Mouse (Mus musculus) kidney, postnatal 4 days (tissue): ENCODE measurements around the gene Bcl2a1b.
A peak's percentile ranks its signal among the peaks of the same experiment; 100 is the strongest.
"Not testable (repeated sequence)": the region's sequence is repeated elsewhere in the genome, so short reads cannot be mapped to it uniquely, and the experiment has no call there.

Experiments
- DNase-seq, 2 experiments: peaks; one replicate each; pipeline ENCODE4 v3.0.0; 2021; ENCODE audit warnings: mixed read lengths in 2 of 2

The Bcl2a1b gene

GRCm38 (mm10) chr9:89198969-89199416 lies at the start of gene Bcl2a1b, which contains the start of gene Gm29094:
Gene Bcl2a1b, plus strand, starts transcription at chr9:89199209.
Gene Gm29094, plus strand, starts transcription at chr9:89199379.
- DNase-seq: not testable (repeated sequence)

GRCm38 (mm10) chr9:89172539-89172938 lies 26.5 kb upstream of the Bcl2a1b start:
- DNase-seq: not testable (repeated sequence)

- peak; percentile 82 to 84 for DNase-seq
Observed at GRCm38 (mm10) chr9:89178833-89179232, 20.2 kb upstream of the Bcl2a1b start.

- not testable (repeated sequence) for DNase-seq
Observed at GRCm38 (mm10) chr9:89179469-89179868, 19.5 kb upstream of the Bcl2a1b start.

- not testable (repeated sequence) for DNase-seq
Observed at GRCm38 (mm10) chr9:89187006-89187405, 12.0 kb upstream of the Bcl2a1b start.

- DNase-seq: not testable (repeated sequence)
Observed at GRCm38 (mm10) chr9:89195483-89195882, 3.5 kb upstream of the Bcl2a1b start.

GRCm38 (mm10) chr9:89197509-89197908 lies 1.5 kb upstream of the Bcl2a1b start:
- not testable (repeated sequence) for DNase-seq

GRCm38 (mm10) chr9:89198349-89198748 lies 660 bp upstream of the Bcl2a1b start:
- not testable (repeated sequence) for DNase-seq

GRCm38 (mm10) chr9:89202256-89202655 lies 3.2 kb downstream of the Bcl2a1b start:
- not testable (repeated sequence) for DNase-seq

- not testable (repeated sequence) for DNase-seq
Observed at GRCm38 (mm10) chr9:89208939-89209338, 9.9 kb downstream of the Bcl2a1b start.

- DNase-seq: peak in 1 of 2 experiments; percentile 17
Observed at GRCm38 (mm10) chr9:89210353-89211064, 11.5 kb downstream of the Bcl2a1b start, which contains the start of gene Mthfs. Gene Mthfs, plus strand, starts transcription at chr9:89210676.

- DNase-seq: peak; percentile 83 to 90
Observed at GRCm38 (mm10) chr9:89211065-89211858, 12.3 kb downstream of the Bcl2a1b start.

GRCm38 (mm10) chr9:89212428-89212827 lies 13.4 kb downstream of the Bcl2a1b start:
- peak; percentile 36 to 60 for DNase-seq

- DNase-seq: not testable (repeated sequence)
Observed at GRCm38 (mm10) chr9:89218174-89218573, 19.2 kb downstream of the Bcl2a1b start.

- not testable (repeated sequence) for DNase-seq
Observed at GRCm38 (mm10) chr9:89219668-89220067, 20.7 kb downstream of the Bcl2a1b start.

GRCm38 (mm10) chr9:89220704-89221287 lies 21.8 kb downstream of the Bcl2a1b start:
- not testable (repeated sequence) for DNase-seq

- DNase-seq: peak in 1 of 2 experiments; percentile 10
Observed at GRCm38 (mm10) chr9:89226071-89226470, 27.1 kb downstream of the Bcl2a1b start.

- no peak for DNase-seq
Observed at GRCm38 (mm10) chr9:89228122-89228521, 29.1 kb downstream of the Bcl2a1b start.

- peak; percentile 70 to 72 for DNase-seq
Observed at GRCm38 (mm10) chr9:89230897-89231497, 32.0 kb downstream of the Bcl2a1b start.

GRCm38 (mm10) chr9:89237131-89237530 lies 38.1 kb downstream of the Bcl2a1b start:
- DNase-seq: not testable (repeated sequence)

GRCm38 (mm10) chr9:89238976-89239505 lies 40.0 kb downstream of the Bcl2a1b start:
- DNase-seq: not testable (repeated sequence)

- not testable (repeated sequence) for DNase-seq
Observed at GRCm38 (mm10) chr9:89240516-89241019, 41.6 kb downstream of the Bcl2a1b start.
